Mouse (Mus musculus) forebrain, embryonic 16.5 days (tissue): Measurements from ENCODE around the gene Cadps. TPM values are rescaled to one million over a fixed set of nuclear protein-coding genes. Genes with fewer than 3 reads are reported as not detected.

ENCODE experiments used
- ATAC-seq: fragments of 200-750 bp; cut with Nextera tagmentation; 2 replicates; pipeline ENCODE4 v1.8.0; 2017; ENCODE audit warnings: mild to moderate bottlenecking, moderate library complexity
- H3K27ac ChIP-seq: fragments of 300-500 bp; sonication (generic); 2 replicates; pipeline ENCODE4 v1.5.1; 2014; ENCODE audit warnings: low read length, control low read depth
- H3K27me3 ChIP-seq: fragments of 300-500 bp; sonication (generic); replicated peaks from 2 replicates; pipeline ENCODE4 v1.6.1; 2014; ENCODE audit warnings: low read length; ENCODE audit not compliant: control insufficient read depth, insufficient read depth
- H3K36me3 ChIP-seq: fragments of 300-500 bp; sonication (generic); 2 replicates; pipeline ENCODE4 v1.6.1; 2014; ENCODE audit not compliant: control insufficient read depth, insufficient read depth
- H3K4me1 ChIP-seq: fragments of 300-500 bp; sonication (generic); replicated peaks from 2 replicates; pipeline ENCODE4 v1.6.1; 2014; ENCODE audit warnings: low read length; ENCODE audit not compliant: control insufficient read depth, insufficient read depth
- H3K4me2 ChIP-seq: fragments of 300-500 bp; sonication (generic); 2 replicates; pipeline ENCODE4 v1.6.1; 2014; ENCODE audit warnings: mild to moderate bottlenecking, low read length, control low read depth
- H3K4me3 ChIP-seq: fragments of 300-500 bp; sonication (generic); replicated peaks from 2 replicates; pipeline ENCODE4 v1.5.1; 2014; ENCODE audit warnings: mild to moderate bottlenecking, low read length, control low read depth
- H3K9ac ChIP-seq: fragments of 300-500 bp; sonication (generic); replicated peaks from 2 replicates; pipeline ENCODE4 v1.6.1; 2014; ENCODE audit warnings: low read depth, low read length, control low read depth
- H3K9me3 ChIP-seq: fragments of 300-500 bp; sonication (generic); 2 replicates; pipeline ENCODE4 v1.6.1; 2016; ENCODE audit warnings: low read length; ENCODE audit not compliant: control insufficient read depth
- WGBS: fragments of 180-500 bp; shearing (Covaris S2); extraction: QIAGEN DNeasy Blood & Tissue Kit; methylation state at CpG from one replicate; pipeline ENCODE4 v1.1.7; 2014; 5-methylcytosine and 5-hydroxymethylcytosine counted together
- polyA plus RNA-seq: library from polyadenylated mRNA; unstranded; fragments of >200 nt; fragmentation: Nextera tagmentation; extraction: Ambion mirVana; gene quantifications from 2 replicates; pipeline ENCODE4 v1.2.1, GENCODE M21; 2015

Gene Cadps
- polyA plus RNA-seq, 1 experiment from 2014 or later: 30.3 TPM

- Histone ChIP-seq H3K27ac (no peak overlapping the region), H3K9ac (no peak overlapping the region), H3K36me3 (no peaks in the 10 kb centered on the region), H3K4me3 (no peak overlapping the region), H3K4me1 (peaks cover 7% of the 10 kb centered on the region; the same call in 1 of the 2 replicates), H3K4me2 (no peak overlapping the region), H3K27me3 (0 out of 2 replicates have a peak, but pooled peaks cover 3% of the 10 kb centered on the region), H3K9me3 (no peaks in the 10 kb centered on the region)
- ATAC-seq: peak; percentile 43; the same call in 1 of the 2 replicates
- WGBS: 51% methylated on average over 10 of the region's 10 CpGs
Measured at GRCm38 (mm10) chr14:12406588-12406987, 416.3 kb downstream of the Cadps start.

GRCm38 (mm10) chr14:12405201-12405600 lies 417.7 kb downstream of the Cadps start:
- no peak for ATAC-seq
- Histone ChIP-seq H3K4me1 (0 out of 2 replicates have a peak, but pooled peaks cover 2% of the 10 kb centered on the region), H3K4me2 (no peak overlapping the region), H3K4me3 (no peak overlapping the region), H3K27me3 (0 out of 2 replicates have a peak, but pooled peaks cover 3% of the 10 kb centered on the region), H3K27ac (no peak overlapping the region), H3K9me3 (no peaks in the 10 kb centered on the region), H3K9ac (no peak overlapping the region), H3K36me3 (no peaks in the 10 kb centered on the region)
- 58% methylated on average over 5 of the region's 5 CpGs for WGBS

GRCm38 (mm10) chr14:12404724-12405123 lies 418.2 kb downstream of the Cadps start:
- 33% methylated on average over 3 of the region's 3 CpGs for WGBS
- H3K9me3 ChIP-seq: no peaks in the 10 kb centered on the region
- ATAC-seq: peak; percentile 78
- no peaks in the 10 kb centered on the region for H3K36me3 ChIP-seq
- 0 out of 2 replicates have a peak, but pooled peaks cover 2% of the 10 kb centered on the region for H3K4me1 ChIP-seq
- no peak overlapping the region for H3K4me2 ChIP-seq
- H3K4me3 ChIP-seq: no peak overlapping the region
- 0 out of 2 replicates have a peak, but pooled peaks cover 3% of the 10 kb centered on the region for H3K27me3 ChIP-seq
- H3K27ac ChIP-seq: no peak overlapping the region
- no peak overlapping the region for H3K9ac ChIP-seq

GRCm38 (mm10) chr14:12404052-12404451 lies 418.8 kb downstream of the Cadps start:
- 56% methylated on average over 3 of the region's 3 CpGs for WGBS
- no peak overlapping the region for H3K27ac ChIP-seq
- H3K4me2 ChIP-seq: no peak overlapping the region
- no peaks in the 10 kb centered on the region for H3K9me3 ChIP-seq
- 0 out of 2 replicates have a peak, but pooled peaks cover 3% of the 10 kb centered on the region for H3K27me3 ChIP-seq
- 0 out of 2 replicates have a peak, but pooled peaks cover 2% of the 10 kb centered on the region for H3K4me1 ChIP-seq
- no peaks in the 10 kb centered on the region for H3K36me3 ChIP-seq
- 0 out of 2 replicates have a peak, but pooled peaks have one; percentile 21 for ATAC-seq
- no peak overlapping the region for H3K9ac ChIP-seq
- H3K4me3 ChIP-seq: no peak overlapping the region

GRCm38 (mm10) chr14:12400116-12400515 lies 422.8 kb downstream of the Cadps start:
- Histone ChIP-seq H3K9me3 (no peaks in the 10 kb centered on the region), H3K4me3 (no peak overlapping the region), H3K9ac (no peak overlapping the region), H3K27me3 (0 out of 2 replicates have a peak, but pooled peaks cover 3% of the 10 kb centered on the region), H3K36me3 (no peaks in the 10 kb centered on the region), H3K4me1 (peaks cover 3% of the 10 kb centered on the region; the same call in 1 of the 2 replicates), H3K4me2 (no peak overlapping the region), H3K27ac (no peak overlapping the region)
- WGBS: 45% methylated on average over 5 of the region's 5 CpGs
- ATAC-seq: no peak

- 86% methylated on average over 3 of the region's 3 CpGs for WGBS
- no peaks in the 10 kb centered on the region for H3K27me3 ChIP-seq
Measured at GRCm38 (mm10) chr14:12397561-12397960, 425.3 kb downstream of the Cadps start.

GRCm38 (mm10) chr14:12394318-12394717 lies 428.6 kb downstream of the Cadps start:
- no peak overlapping the region for H3K9ac ChIP-seq
- H3K36me3 ChIP-seq: no peaks in the 10 kb centered on the region
- no peaks in the 10 kb centered on the region for H3K27me3 ChIP-seq
- H3K9me3 ChIP-seq: no peaks in the 10 kb centered on the region
- H3K27ac ChIP-seq: peak overlapping the region; percentile 17
- peaks cover 45% of the 10 kb centered on the region for H3K4me1 ChIP-seq
- H3K4me3 ChIP-seq: no peak overlapping the region
- WGBS: 5% methylated on average over 2 of the region's 2 CpGs
- 0 out of 2 replicates have a peak, but pooled peaks have one; percentile 6 for ATAC-seq
- no peak overlapping the region for H3K4me2 ChIP-seq

More at GRCm38 (mm10) chr14:12397561-12397960, 425.3 kb downstream of the Cadps start:
- Histone ChIP-seq H3K4me3 (no peak overlapping the region), H3K36me3 (no peaks in the 10 kb centered on the region), H3K4me1 (peaks cover 20% of the 10 kb centered on the region), H3K27ac (no peak overlapping the region), H3K9ac (no peak overlapping the region), H3K9me3 (no peaks in the 10 kb centered on the region), H3K4me2 (no peak overlapping the region)
- no peak for ATAC-seq

GRCm38 (mm10) chr14:12393271-12393861 lies 429.5 kb downstream of the Cadps start:
- Histone ChIP-seq H3K4me3 (no peak overlapping the region), H3K9me3 (no peaks in the 10 kb centered on the region), H3K36me3 (no peaks in the 10 kb centered on the region), H3K27ac (peak overlapping the region; percentile 60), H3K4me1 (peaks cover 54% of the 10 kb centered on the region), H3K9ac (no peak overlapping the region), H3K27me3 (no peaks in the 10 kb centered on the region), H3K4me2 (peak overlapping the region; percentile 22; the same call in 1 of the 2 replicates)
- WGBS: 3% methylated on average over 12 of the region's 12 CpGs
- ATAC-seq: peak; percentile 84

- H3K27ac ChIP-seq: 0 out of 2 replicates have a peak overlapping the region, but pooled peaks have one; percentile 25
- 17% methylated on average over 7 of the region's 7 CpGs for WGBS
- H3K9me3 ChIP-seq: no peaks in the 10 kb centered on the region
- H3K27me3 ChIP-seq: 0 out of 2 replicates have a peak, but pooled peaks cover 4% of the 10 kb centered on the region
- H3K36me3 ChIP-seq: no peaks in the 10 kb centered on the region
- peaks cover 68% of the 10 kb centered on the region for H3K4me1 ChIP-seq
- H3K4me3 ChIP-seq: no peak overlapping the region
- ATAC-seq: 0 out of 2 replicates have a peak, but pooled peaks have one; percentile 2
- no peak overlapping the region for H3K4me2 ChIP-seq
- H3K9ac ChIP-seq: no peak overlapping the region
Measured at GRCm38 (mm10) chr14:12391167-12391566, 431.7 kb downstream of the Cadps start.
